Mouse (Mus musculus) erythroblast, embryonic 14.5 days (primary cell): ENCODE data around the gene Mapk14.

Source experiments
- GATA1 ChIP-seq: IDR thresholded peaks from 2 replicates; pipeline ENCODE4 v1.6.1; 2012; ENCODE audit warnings: low read length, inconsistent platforms, mixed read lengths
- TAL1 ChIP-seq: IDR thresholded peaks from 3 replicates; pipeline ENCODE4 v1.6.1; 2012; ENCODE audit warnings: low read length, inconsistent platforms, mixed read lengths

DNA sequence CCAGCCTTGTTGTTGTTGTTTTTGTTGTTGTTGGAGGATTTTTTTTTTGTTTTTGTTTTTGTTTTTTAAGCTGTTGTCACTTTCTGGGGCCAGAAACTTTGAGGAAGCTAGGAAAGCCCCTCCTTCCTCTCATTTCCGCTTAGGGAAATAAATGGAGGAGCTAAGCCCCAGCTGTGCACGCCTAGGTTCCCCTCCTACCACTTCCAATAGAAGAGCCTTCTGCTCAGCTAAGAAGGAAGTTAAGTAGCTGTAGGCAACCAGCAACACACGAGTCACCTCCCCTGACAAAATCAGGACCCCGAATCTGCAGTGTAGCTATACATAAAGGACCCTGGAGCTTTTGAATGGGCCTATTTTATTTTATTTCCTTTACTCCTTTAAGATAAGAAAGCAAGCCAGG, 46.8 kb downstream of the Mapk14 start:
- TF ChIP-seq TAL1 (no peak), GATA1 (no peak)
